20 mouse cellular contexts compared by ENCODE assay signal in genomic region chr9:37687941-37688303, GRCm38 (mm10). TPM values are rescaled to one million over a fixed set of nuclear protein-coding genes. Genes with fewer than 3 reads are reported as not detected.
DNase-seq lines count a peak whose midpoint lies in the region; ATAC-seq and TF ChIP-seq lines count a peak whose summit lies in the region.
"Had no signal": no experiment of that assay in that cellular context is flagged by ENCODE, and none has a peak within 500 bp of the region (broad histone marks: within the 10 kb centered on the region; RNA-seq: fewer than 3 reads in every experiment).

No protein-coding gene starts in this region.

- no peak for TF ChIP-seq POLR2A in kidney, adult 2 months (IDR thresholded peaks at IDR 0.05; ENCODE audit: low read depth, low read length)

- H3K4me3 ChIP-seq in midbrain, embryonic 12.5 days: no peak overlapping the region
- H3K4me3 ChIP-seq in midbrain, embryonic 10.5 days: no peak overlapping the region
- no peak overlapping the region for H3K4me3 ChIP-seq in forebrain, postnatal 0 days (ENCODE audit: low read depth, low read length)
- H3K4me3 ChIP-seq in kidney, adult 2 months (ENCODE audit: insufficient read depth, low read depth, low read length): no peak overlapping the region
- H3K4me3 ChIP-seq: embryonic facial prominence, embryonic 12.5 days; heart, embryonic 15.5 days; kidney, embryonic 15.5 days; limb, embryonic 10.5 days; liver, embryonic 15.5 days; myocyte had no signal

- DNase-seq in frontal cortex, postnatal 14 days (ENCODE audit: low spot score in 2 of 2): no peak
- no peak for DNase-seq in midbrain, embryonic 10.5 days (ENCODE audit: low spot score)
- DNase-seq in ES-CJ7 (ENCODE audit: low read depth, low spot score): peak; percentile 72
- DNase-seq in forebrain, postnatal 0 days: no peak
- DNase-seq in kidney, adult 2 months: no peak
- DNase-seq: cerebellum, adult 11 months; cerebellum, postnatal 36 days; heart, adult 11 months; right cerebral cortex, postnatal 25 days had no signal

- 0 out of 2 replicates have a peak, but pooled peaks cover 3% of the 10 kb centered on the region for H3K9me3 ChIP-seq in midbrain, embryonic 12.5 days
- H3K9me3 ChIP-seq in midbrain, embryonic 10.5 days (replicated peaks): no peaks in the 10 kb centered on the region
- no peaks in the 10 kb centered on the region for H3K9me3 ChIP-seq in forebrain, postnatal 0 days (ENCODE audit: low read length)
- H3K9me3 ChIP-seq: embryonic facial prominence, embryonic 12.5 days; heart, embryonic 15.5 days; kidney, embryonic 15.5 days; limb, embryonic 10.5 days; liver, embryonic 15.5 days had no signal

- H3K9ac ChIP-seq in midbrain, embryonic 12.5 days (replicated peaks): no peak overlapping the region
- no peak overlapping the region for H3K9ac ChIP-seq in forebrain, postnatal 0 days
- H3K9ac ChIP-seq: embryonic facial prominence, embryonic 12.5 days; heart, embryonic 15.5 days; kidney, embryonic 15.5 days; liver, embryonic 15.5 days had no signal

- no peaks in the 10 kb centered on the region for H3K36me3 ChIP-seq in midbrain, embryonic 12.5 days
- H3K36me3 ChIP-seq in midbrain, embryonic 10.5 days: no peaks in the 10 kb centered on the region
- H3K36me3 ChIP-seq in forebrain, postnatal 0 days (ENCODE audit: insufficient read depth): no peaks in the 10 kb centered on the region
- H3K36me3 ChIP-seq in kidney, adult 2 months (ENCODE audit: control insufficient read depth, insufficient read depth, low read length): no peaks in the 10 kb centered on the region
- H3K36me3 ChIP-seq: embryonic facial prominence, embryonic 12.5 days; heart, embryonic 15.5 days; kidney, embryonic 15.5 days; limb, embryonic 10.5 days; liver, embryonic 15.5 days had no signal

- TF ChIP-seq CTCF in forebrain, postnatal 0 days (IDR thresholded peaks at IDR 0.05; ENCODE audit: low read depth): no peak; the same call in 1 of the 2 replicates
- TF ChIP-seq CTCF in kidney, adult 2 months (conservative IDR thresholded peaks at IDR 0.05; ENCODE audit: insufficient read depth, insufficient read length, low read depth, low read length): no peak

- H3K4me2 ChIP-seq in midbrain, embryonic 12.5 days (replicated peaks): no peak overlapping the region
- H3K4me2 ChIP-seq in forebrain, postnatal 0 days (ENCODE audit: low read depth): no peak overlapping the region
- H3K4me2 ChIP-seq: embryonic facial prominence, embryonic 12.5 days; heart, embryonic 15.5 days; kidney, embryonic 15.5 days; liver, embryonic 15.5 days had no signal

- WGBS in midbrain, embryonic 12.5 days: 43% methylated on average over 3 of the region's 3 CpGs
- WGBS in midbrain, embryonic 10.5 days: 53% methylated on average over 3 of the region's 3 CpGs
- 29% methylated on average over 3 of the region's 3 CpGs for WGBS in forebrain, postnatal 0 days
- WGBS in kidney, adult 2 months: 42% methylated on average over 3 of the region's 3 CpGs

- peak; percentile 31; the same call in 1 of the 2 replicates for ATAC-seq in frontal cortex, adult (ENCODE audit: low TSS enrichment)
- ATAC-seq in midbrain, embryonic 12.5 days (ENCODE audit: low FRiP score, low read depth): peak; percentile 38; the same call in 1 of the 2 replicates
- peak; percentile 59 for ATAC-seq in forebrain, postnatal 0 days
- no peak for ATAC-seq in erythroid progenitor cell, adult 5-6 weeks (replicated peaks; ENCODE audit: low FRiP score, poor library complexity, severe bottlenecking)

- H3K4me1 ChIP-seq in midbrain, embryonic 12.5 days: no peaks in the 10 kb centered on the region; the same call in 1 of the 2 replicates
- H3K4me1 ChIP-seq in midbrain, embryonic 10.5 days: 0 out of 2 replicates have a peak, but pooled peaks cover 4% of the 10 kb centered on the region
- peaks cover 5% of the 10 kb centered on the region; the same call in 1 of the 2 replicates for H3K4me1 ChIP-seq in forebrain, postnatal 0 days (ENCODE audit: insufficient read depth)
- H3K4me1 ChIP-seq in kidney, adult 2 months (ENCODE audit: control insufficient read depth, insufficient read depth, low read length): no peaks in the 10 kb centered on the region
- H3K4me1 ChIP-seq: embryonic facial prominence, embryonic 12.5 days; heart, embryonic 15.5 days; kidney, embryonic 15.5 days; limb, embryonic 10.5 days; liver, embryonic 15.5 days had no signal

- no peaks in the 10 kb centered on the region for H3K27me3 ChIP-seq in midbrain, embryonic 12.5 days
- H3K27me3 ChIP-seq in midbrain, embryonic 10.5 days (ENCODE audit: low read depth, poor library complexity, severe bottlenecking): no peaks in the 10 kb centered on the region
- no peaks in the 10 kb centered on the region for H3K27me3 ChIP-seq in forebrain, postnatal 0 days (ENCODE audit: insufficient read depth, low read length)
- H3K27me3 ChIP-seq in kidney, adult 2 months (replicated peaks; ENCODE audit: control insufficient read depth, insufficient read depth, low read length): no peaks in the 10 kb centered on the region
- H3K27me3 ChIP-seq: embryonic facial prominence, embryonic 12.5 days; heart, embryonic 15.5 days; kidney, embryonic 15.5 days; liver, embryonic 15.5 days had no signal

- no peak overlapping the region for H3K27ac ChIP-seq in midbrain, embryonic 12.5 days (replicated peaks)
- no peak overlapping the region for H3K27ac ChIP-seq in midbrain, embryonic 10.5 days (replicated peaks)
- 0 out of 2 replicates have a peak overlapping the region, but pooled peaks have one; percentile 35 for H3K27ac ChIP-seq in forebrain, postnatal 0 days (ENCODE audit: low read depth, low read length)
- no peak overlapping the region for H3K27ac ChIP-seq in kidney, adult 2 months (ENCODE audit: insufficient read depth, low read depth, low read length)
- H3K27ac ChIP-seq: embryonic facial prominence, embryonic 12.5 days; heart, embryonic 15.5 days; kidney, embryonic 15.5 days; limb, embryonic 10.5 days; liver, embryonic 15.5 days; macrophage had no signal

RNA-seq across cellular contexts. Expression of gene Panx3, which starts 18.9 kb away (rescaled TPM):
- polyA plus RNA-seq in midbrain, embryonic 12.5 days (2016; fragmentation: Nextera tagmentation; extraction: Ambion mirVana): 0.24 and 0.71 TPM in 2 replicates
- polyA plus RNA-seq in midbrain, embryonic 10.5 days (2016; fragmentation: Nextera tagmentation; extraction: Ambion mirVana): 0.17 and 0.22 TPM in 2 replicates
- 0.08 and 1.8 TPM in 2 replicates for total RNA-seq in forebrain, postnatal 0 days (2014; rRNA removed)
- not detected in 2 replicates for polyA plus RNA-seq in forebrain, postnatal 0 days (2015; fragmentation: Nextera tagmentation; extraction: Ambion mirVana)
- not detected in 2 replicates for total RNA-seq in erythroid progenitor cell, adult 5-6 weeks (2015; ENCODE audit: low replicate concordance)
- not detected in 2 replicates for total RNA-seq in erythroid progenitor cell, adult 5-6 weeks (2017; ENCODE audit: low replicate concordance)
- not detected in 2 replicates for polyA plus RNA-seq in kidney, adult 2 months (2012; rRNA removed)
- total RNA-seq: layer of hippocampus, postnatal 14 days had no signal
- polyA plus RNA-seq: kidney, embryonic 15.5 days; limb, embryonic 10.5 days; liver, embryonic 15.5 days; macrophage had no signal

RNA-seq across cellular contexts. Expression of gene Olfr160, which starts 28.1 kb away (rescaled TPM):
- polyA plus RNA-seq in midbrain, embryonic 12.5 days (2016; fragmentation: Nextera tagmentation; extraction: Ambion mirVana): not detected in 2 replicates
- polyA plus RNA-seq in midbrain, embryonic 10.5 days (2016; fragmentation: Nextera tagmentation; extraction: Ambion mirVana): not detected in 2 replicates
- not detected in 2 replicates for total RNA-seq in forebrain, postnatal 0 days (2014; rRNA removed)
- not detected in 2 replicates for polyA plus RNA-seq in forebrain, postnatal 0 days (2015; fragmentation: Nextera tagmentation; extraction: Ambion mirVana)
- total RNA-seq in erythroid progenitor cell, adult 5-6 weeks (2015; ENCODE audit: low replicate concordance): not detected in 2 replicates
- total RNA-seq in erythroid progenitor cell, adult 5-6 weeks (2017; ENCODE audit: low replicate concordance): not detected in 2 replicates
- polyA plus RNA-seq in kidney, adult 2 months (2012; rRNA removed): not detected in 2 replicates
- total RNA-seq: layer of hippocampus, postnatal 14 days had no signal
- polyA plus RNA-seq: embryonic facial prominence, embryonic 12.5 days; heart, embryonic 15.5 days; kidney, embryonic 15.5 days; limb, embryonic 10.5 days; liver, embryonic 15.5 days; macrophage; myocyte had no signal

RNA-seq across cellular contexts. Expression of gene Tbrg1, which starts 30.8 kb away (rescaled TPM):
- polyA plus RNA-seq in midbrain, embryonic 12.5 days (2016; fragmentation: Nextera tagmentation; extraction: Ambion mirVana): 106 and 123 TPM in 2 replicates
- polyA plus RNA-seq in midbrain, embryonic 10.5 days (2016; fragmentation: Nextera tagmentation; extraction: Ambion mirVana): 133 and 142 TPM in 2 replicates
- 63.5 and 72.6 TPM in 2 replicates for total RNA-seq in forebrain, postnatal 0 days (2014; rRNA removed)
- 84.3 and 97.0 TPM in 2 replicates for polyA plus RNA-seq in forebrain, postnatal 0 days (2015; fragmentation: Nextera tagmentation; extraction: Ambion mirVana)
- total RNA-seq in erythroid progenitor cell, adult 5-6 weeks (2015; ENCODE audit: low replicate concordance): 16.9 and 30.6 TPM in 2 replicates
- 19.5 and 25.8 TPM in 2 replicates for total RNA-seq in erythroid progenitor cell, adult 5-6 weeks (2017; ENCODE audit: low replicate concordance)
- 34.6 and 34.8 TPM in 2 replicates for polyA plus RNA-seq in kidney, adult 2 months (2012; rRNA removed)

RNA-seq across cellular contexts. Expression of gene Olfr874, which starts 57.0 kb away (rescaled TPM):
- polyA plus RNA-seq in midbrain, embryonic 12.5 days (2016; fragmentation: Nextera tagmentation; extraction: Ambion mirVana): not detected in 2 replicates
- polyA plus RNA-seq in midbrain, embryonic 10.5 days (2016; fragmentation: Nextera tagmentation; extraction: Ambion mirVana): not detected in 2 replicates
- not detected in 2 replicates for total RNA-seq in forebrain, postnatal 0 days (2014; rRNA removed)
- polyA plus RNA-seq in forebrain, postnatal 0 days (2015; fragmentation: Nextera tagmentation; extraction: Ambion mirVana): not detected in 2 replicates
- not detected in 2 replicates for total RNA-seq in erythroid progenitor cell, adult 5-6 weeks (2015; ENCODE audit: low replicate concordance)
- not detected in 2 replicates for total RNA-seq in erythroid progenitor cell, adult 5-6 weeks (2017; ENCODE audit: low replicate concordance)
- not detected in 2 replicates for polyA plus RNA-seq in kidney, adult 2 months (2012; rRNA removed)
- total RNA-seq: layer of hippocampus, postnatal 14 days had no signal
- polyA plus RNA-seq: embryonic facial prominence, embryonic 12.5 days; heart, embryonic 15.5 days; kidney, embryonic 15.5 days; limb, embryonic 10.5 days; liver, embryonic 15.5 days; macrophage; myocyte had no signal
